Mouse (Mus musculus): Measurements from ENCODE around the gene Mrpl16. TPM values are rescaled to one million over a fixed set of nuclear protein-coding genes. Genes with fewer than 3 reads are reported as not detected.
A peak's percentile ranks its signal among the peaks of the same experiment; 100 is the strongest.

The Mrpl16 gene
- polyA plus RNA-seq (2012; rRNA removed) (14.0 and 27.7 TPM in 2 replicates), polyA plus RNA-seq (2014; fragmentation: Nextera tagmentation; extraction: Ambion mirVana) (41.8 and 43.9 TPM in 2 replicates)

- under 1% methylated on average over 30 of the region's 30 CpGs for WGBS (ENCODE audit: insufficient replicate concordance)
- ATAC-seq (ENCODE audit: insufficient read depth) = peak; percentile 92
- no peaks in the 10 kb centered on the region for H3K27me3 ChIP-seq (ENCODE audit: control insufficient read depth, insufficient read depth, low read length)
- peak within 1 kb of the TSS; percentile 86 for H3K4me2 ChIP-seq (ENCODE audit: low read depth)
- no peaks in the 10 kb centered on the region for H3K9me3 ChIP-seq (ENCODE audit: control insufficient read depth, low read length)
- H3K27ac ChIP-seq = peak within 1 kb of the TSS; percentile 57
- peak within 1 kb of the TSS; percentile 89 for H3K9ac ChIP-seq (replicated peaks)
- peak; percentile 86 to 88 (median 88) for DNase-seq (ENCODE audit: low read depth in 3 of 3, low spot score in 3 of 3)
- H3K4me3 ChIP-seq (ENCODE audit: insufficient read depth in 1 of 2, low read depth in 2 of 2, low read length in 2 of 2) = peak within 1 kb of the TSS; percentile 78 to 90
- H3K4me1 ChIP-seq (replicated peaks; ENCODE audit: control insufficient read depth in 2 of 2, insufficient read depth in 2 of 2, low read length in 1 of 2) = peaks cover 4 to 7% of the 10 kb centered on the region in 2 experiments; a peak in 3 of 4 replicates
- TF ChIP-seq CTCF (IDR thresholded peaks at IDR 0.05; ENCODE audit: low read depth) = no peak
- no peak for TF ChIP-seq EP300 (IDR thresholded peaks at IDR 0.05; ENCODE audit: low read depth)
- H3K36me3 ChIP-seq (replicated peaks; ENCODE audit: control insufficient read depth, insufficient read depth, low read depth) = peaks cover 12% of the 10 kb centered on the region
Observed at GRCm38 (mm10) chr19:11770205-11770892, at the start of gene Mrpl16. TSS of gene Mrpl16 (plus strand) at chr19:11770391.

- H3K9ac ChIP-seq (replicated peaks) = no peak overlapping the region
- H3K36me3 ChIP-seq (replicated peaks; ENCODE audit: control insufficient read depth, insufficient read depth, low read depth) = no peaks in the 10 kb centered on the region
- H3K9me3 ChIP-seq (ENCODE audit: control insufficient read depth, low read length) = no peaks in the 10 kb centered on the region
- H3K27ac ChIP-seq = no peak overlapping the region
- no peak for DNase-seq (ENCODE audit: low read depth in 3 of 3, low spot score in 3 of 3)
- H3K4me1 ChIP-seq (replicated peaks; ENCODE audit: control insufficient read depth in 2 of 2, insufficient read depth in 2 of 2, low read length in 1 of 2) = peaks cover 11 to 15% of the 10 kb centered on the region in 2 experiments
- H3K4me3 ChIP-seq (ENCODE audit: insufficient read depth in 1 of 2, low read depth in 2 of 2, low read length in 2 of 2) = no peak overlapping the region
- no peaks in the 10 kb centered on the region for H3K27me3 ChIP-seq (ENCODE audit: control insufficient read depth, insufficient read depth, low read length)
- 69% methylated on average over 2 of the region's 2 CpGs for WGBS (ENCODE audit: insufficient replicate concordance)
- H3K4me2 ChIP-seq (ENCODE audit: low read depth) = no peak overlapping the region
- ATAC-seq (ENCODE audit: insufficient read depth) = no peak
- TF ChIP-seq CTCF (IDR thresholded peaks at IDR 0.05; ENCODE audit: low read depth) (no peak), EP300 (IDR thresholded peaks at IDR 0.05; ENCODE audit: low read depth) (no peak)
Observed at GRCm38 (mm10) chr19:11723870-11724269, 46.3 kb upstream of the Mrpl16 start.

- Histone ChIP-seq H3K4me3 (ENCODE audit: insufficient read depth in 1 of 2, low read depth in 2 of 2, low read length in 2 of 2) (no peak overlapping the region), H3K9ac (replicated peaks) (no peak overlapping the region), H3K4me2 (ENCODE audit: low read depth) (no peak overlapping the region), H3K9me3 (ENCODE audit: control insufficient read depth, low read length) (no peaks in the 10 kb centered on the region), H3K36me3 (replicated peaks; ENCODE audit: control insufficient read depth, insufficient read depth, low read depth) (no peaks in the 10 kb centered on the region), H3K4me1 (replicated peaks; ENCODE audit: control insufficient read depth in 2 of 2, insufficient read depth in 2 of 2, low read length in 1 of 2) (peaks cover 11 to 16% of the 10 kb centered on the region in 2 experiments), H3K27me3 (ENCODE audit: control insufficient read depth, insufficient read depth, low read length) (no peaks in the 10 kb centered on the region), H3K27ac (no peak overlapping the region)
- 67% methylated on average over 6 of the region's 6 CpGs for WGBS (ENCODE audit: insufficient replicate concordance)
- TF ChIP-seq CTCF (IDR thresholded peaks at IDR 0.05; ENCODE audit: low read depth) (no peak), EP300 (IDR thresholded peaks at IDR 0.05; ENCODE audit: low read depth) (no peak)
- no peak for DNase-seq (ENCODE audit: low read depth in 3 of 3, low spot score in 3 of 3)
- ATAC-seq (ENCODE audit: insufficient read depth) = no peak
Observed at GRCm38 (mm10) chr19:11724275-11724674, 45.9 kb upstream of the Mrpl16 start.

GRCm38 (mm10) chr19:11725915-11726314 lies 44.3 kb upstream of the Mrpl16 start:
- Histone ChIP-seq H3K4me1 (replicated peaks; ENCODE audit: control insufficient read depth in 2 of 2, insufficient read depth in 2 of 2, low read length in 1 of 2) (peaks cover 11 to 21% of the 10 kb centered on the region in 2 experiments), H3K4me3 (ENCODE audit: insufficient read depth in 1 of 2, low read depth in 2 of 2, low read length in 2 of 2) (no peak overlapping the region), H3K27me3 (ENCODE audit: control insufficient read depth, insufficient read depth, low read length) (no peaks in the 10 kb centered on the region), H3K9ac (replicated peaks) (no peak overlapping the region), H3K4me2 (ENCODE audit: low read depth) (no peak overlapping the region), H3K27ac (no peak overlapping the region), H3K9me3 (ENCODE audit: control insufficient read depth, low read length) (no peaks in the 10 kb centered on the region), H3K36me3 (replicated peaks; ENCODE audit: control insufficient read depth, insufficient read depth, low read depth) (no peaks in the 10 kb centered on the region)
- ATAC-seq (ENCODE audit: insufficient read depth) = peak; percentile 85
- TF ChIP-seq CTCF (IDR thresholded peaks at IDR 0.05; ENCODE audit: low read depth) = no peak
- TF ChIP-seq EP300 (IDR thresholded peaks at IDR 0.05; ENCODE audit: low read depth) = peak; percentile 93
- peak; percentile 46 to 53 (median 47) for DNase-seq (ENCODE audit: low read depth in 3 of 3, low spot score in 3 of 3)
- 10% methylated on average over 2 of the region's 2 CpGs for WGBS (ENCODE audit: insufficient replicate concordance)

GRCm38 (mm10) chr19:11727304-11727703 lies 42.9 kb upstream of the Mrpl16 start:
- TF ChIP-seq CTCF (IDR thresholded peaks at IDR 0.05; ENCODE audit: low read depth) (no peak), EP300 (IDR thresholded peaks at IDR 0.05; ENCODE audit: low read depth) (peak; percentile 92)
- Histone ChIP-seq H3K9ac (replicated peaks) (no peak overlapping the region), H3K9me3 (ENCODE audit: control insufficient read depth, low read length) (no peaks in the 10 kb centered on the region), H3K36me3 (replicated peaks; ENCODE audit: control insufficient read depth, insufficient read depth, low read depth) (no peaks in the 10 kb centered on the region), H3K27me3 (ENCODE audit: control insufficient read depth, insufficient read depth, low read length) (no peaks in the 10 kb centered on the region), H3K4me3 (ENCODE audit: insufficient read depth in 1 of 2, low read depth in 2 of 2, low read length in 2 of 2) (no peak overlapping the region), H3K27ac (no peak overlapping the region; the same call in 1 of the 2 replicates), H3K4me2 (ENCODE audit: low read depth) (peak overlapping the region; percentile 18; the same call in 1 of the 2 replicates), H3K4me1 (replicated peaks; ENCODE audit: control insufficient read depth in 2 of 2, insufficient read depth in 2 of 2, low read length in 1 of 2) (peaks cover 11 to 21% of the 10 kb centered on the region in 2 experiments)
- WGBS (ENCODE audit: insufficient replicate concordance) = 24% methylated on average over 5 of the region's 5 CpGs
- peak; percentile 84 for ATAC-seq (ENCODE audit: insufficient read depth)
- DNase-seq (ENCODE audit: low read depth in 3 of 3, low spot score in 3 of 3) = peak; percentile 52 to 55 (median 55)
